Mouse (Mus musculus) liver, postnatal 0 days (tissue): ENCODE data around the gene Hmces. TPM values are rescaled to one million over a fixed set of nuclear protein-coding genes. Genes with fewer than 3 reads are reported as not detected.
"Not testable (repeated sequence)": the region's sequence is repeated elsewhere in the genome, so short reads cannot be mapped to it uniquely, and the experiment has no call there.

Source experiments
- ATAC-seq: fragments of 200-750 bp; cut with Nextera tagmentation; 2 replicates; pipeline ENCODE4 v1.8.0; 2017; ENCODE audit warnings: mild to moderate bottlenecking, moderate library complexity
- DNase-seq: peaks from one replicate; pipeline ENCODE4 v3.0.0-alpha.2; 2016
- H3K27ac ChIP-seq: fragments of 300-500 bp; sonication (generic); 2 replicates; pipeline ENCODE4 v1.5.1; 2014; ENCODE audit warnings: antibody characterized with exemption, moderate library complexity, mild to moderate bottlenecking, low read depth
- H3K27me3 ChIP-seq: fragments of 300-500 bp; sonication (generic); 2 replicates; pipeline ENCODE4 v1.6.1; 2014; ENCODE audit warnings: low read length, control low read depth, mixed read lengths; ENCODE audit not compliant: insufficient read depth
- H3K36me3 ChIP-seq: fragments of 300-500 bp; sonication (generic); replicated peaks from 2 replicates; pipeline ENCODE4 v1.6.1; 2014; ENCODE audit warnings: mild to moderate bottlenecking, control low read depth, low read length, moderate library complexity, mixed read lengths; ENCODE audit not compliant: insufficient read depth
- H3K4me1 ChIP-seq: fragments of 300-500 bp; sonication (generic); 2 replicates; pipeline ENCODE4 v1.6.1; 2014; ENCODE audit warnings: antibody characterized with exemption, mild to moderate bottlenecking, control low read depth; ENCODE audit not compliant: insufficient read depth
- H3K4me2 ChIP-seq: fragments of 300-500 bp; sonication (generic); 2 replicates; pipeline ENCODE4 v1.6.1; 2014; ENCODE audit warnings: low read depth, mild to moderate bottlenecking, low read length, moderate library complexity, mixed read lengths
- H3K4me3 ChIP-seq: fragments of 300-500 bp; sonication (generic); 2 replicates; pipeline ENCODE4 v1.5.1; 2014; ENCODE audit warnings: low read depth, low read length
- H3K9ac ChIP-seq: fragments of 300-500 bp; sonication (generic); replicated peaks from 2 replicates; pipeline ENCODE4 v1.6.1; 2014; ENCODE audit warnings: mild to moderate bottlenecking, moderate library complexity
- H3K9me3 ChIP-seq: fragments of 300-500 bp; sonication (generic); 2 replicates; pipeline ENCODE4 v1.6.1; 2016; ENCODE audit warnings: mild to moderate bottlenecking, control low read depth, low read length, mixed read lengths
- CTCF ChIP-seq: sonication (generic); IDR thresholded peaks from 2 replicates; pipeline ENCODE4 v1.5.1; 2016; ENCODE audit warnings: antibody characterized with exemption, low read depth
- EP300 ChIP-seq: IDR thresholded peaks from 2 replicates; pipeline ENCODE4 v1.6.1; 2016; ENCODE audit warnings: antibody characterized with exemption, low read depth, mild to moderate bottlenecking
- WGBS: fragments of 180-500 bp; shearing (Covaris S2); extraction: QIAGEN DNeasy Blood & Tissue Kit; methylation state at CpG from one replicate; pipeline ENCODE4 v1.1.7; 2014; ENCODE audit not compliant: insufficient replicate concordance; 5-methylcytosine and 5-hydroxymethylcytosine counted together
- polyA plus RNA-seq: library from polyadenylated mRNA; unstranded; fragments of >200 nt; fragmentation: Nextera tagmentation; extraction: Ambion mirVana; gene quantifications from 2 replicates; pipeline ENCODE4 v1.2.1, GENCODE M21; 2015

Hmces gene
- polyA plus RNA-seq, 1 experiment from 2014 or later = 12.5 TPM

DNA sequence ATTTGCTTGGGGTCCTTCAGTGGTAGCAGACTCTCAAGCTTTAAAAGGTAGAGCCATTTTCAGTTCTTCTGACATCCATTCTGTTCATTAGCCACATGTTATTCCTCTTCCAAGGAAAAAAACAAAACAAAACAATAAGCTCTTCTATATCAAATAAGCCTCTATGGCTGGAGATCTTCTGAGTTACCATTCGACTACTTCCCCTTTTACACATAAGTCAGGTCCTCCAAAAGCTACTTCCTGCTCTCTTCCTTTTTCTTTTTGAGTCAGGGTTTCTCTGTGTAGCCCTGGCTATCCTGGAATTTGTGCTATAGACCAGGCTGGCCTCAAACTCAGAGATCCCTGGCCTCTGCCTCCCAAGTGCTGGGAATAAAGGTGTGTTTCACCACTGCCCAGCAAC, 9.9 kb downstream of the Hmces start:
- H3K27me3 ChIP-seq = no peaks in the 10 kb centered on the region
- no peak overlapping the region for H3K4me2 ChIP-seq
- no peak for TF ChIP-seq EP300
- no peak for TF ChIP-seq CTCF
- H3K9me3 ChIP-seq = no peaks in the 10 kb centered on the region
- WGBS = 29% methylated on average over 1 of the region's 1 CpGs
- no peak overlapping the region for H3K9ac ChIP-seq
- no peaks in the 10 kb centered on the region for H3K4me1 ChIP-seq
- no peak overlapping the region for H3K4me3 ChIP-seq
- H3K27ac ChIP-seq = no peak overlapping the region
- H3K36me3 ChIP-seq = peaks cover 35% of the 10 kb centered on the region
- no peak for DNase-seq
- no peak for ATAC-seq

DNA sequence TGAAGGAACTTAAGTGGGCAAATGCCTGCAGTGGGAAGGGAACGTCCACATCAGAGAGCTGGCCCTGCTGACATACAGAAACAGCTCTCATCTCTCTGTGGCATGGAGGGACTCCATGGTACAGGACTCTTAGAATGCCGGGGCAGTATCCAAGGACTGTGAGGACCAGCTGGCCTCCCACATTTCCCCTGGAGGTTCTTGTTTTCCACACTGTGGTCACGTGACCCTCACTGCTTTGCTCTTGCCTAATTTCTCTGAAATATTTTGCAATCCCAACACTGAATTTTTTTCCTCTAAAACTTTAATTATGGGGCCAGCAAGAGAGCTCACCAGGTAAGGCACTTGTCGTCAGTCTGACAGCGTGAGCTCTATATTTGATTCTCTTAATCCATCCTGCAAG, 21.3 kb downstream of the Hmces start:
- TF ChIP-seq EP300 = no peak
- no peak for TF ChIP-seq CTCF
- Histone ChIP-seq H3K4me1 (peaks cover 2% of the 10 kb centered on the region; the same call in 1 of the 2 replicates), H3K4me2 (no peak overlapping the region), H3K27me3 (no peaks in the 10 kb centered on the region), H3K9ac (no peak overlapping the region), H3K4me3 (no peak overlapping the region), H3K9me3 (no peaks in the 10 kb centered on the region), H3K27ac (no peak overlapping the region), H3K36me3 (peaks cover 26% of the 10 kb centered on the region)
- ATAC-seq (no peak), DNase-seq (no peak)
- 59% methylated on average over 5 of the region's 5 CpGs for WGBS

DNA sequence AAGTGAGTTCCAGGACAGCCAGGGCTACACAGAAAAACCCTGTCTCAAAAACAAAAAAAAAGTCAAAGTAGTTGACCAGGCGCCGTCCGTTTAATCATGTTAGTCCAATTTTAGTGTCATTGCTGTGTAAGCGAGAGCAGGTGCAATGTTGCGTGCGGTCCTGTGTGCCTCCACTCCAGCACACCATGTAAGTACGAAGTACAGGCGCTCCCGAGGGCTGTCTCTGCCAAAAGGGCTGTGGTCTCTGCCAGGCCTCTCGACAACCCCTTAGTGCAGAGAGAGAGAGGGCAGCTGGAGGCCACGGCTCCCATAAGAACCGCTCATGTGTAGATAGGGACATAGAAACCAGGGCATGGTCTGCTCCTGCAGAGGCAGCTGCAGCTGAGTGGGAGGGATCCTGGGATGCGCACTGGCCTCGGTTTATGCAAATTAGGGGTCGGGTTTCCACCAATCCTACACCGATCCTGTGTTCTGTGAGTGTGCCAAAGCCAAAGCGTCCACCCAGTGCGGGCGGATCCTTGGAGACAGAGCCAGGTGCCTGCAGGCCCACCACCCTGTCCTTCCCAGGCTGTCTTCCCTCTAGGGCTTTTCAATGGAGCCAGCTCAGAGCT, 23.5 kb downstream of the Hmces start:
- Histone ChIP-seq H3K9ac (no peak overlapping the region), H3K4me1 (peaks cover 2% of the 10 kb centered on the region; the same call in 1 of the 2 replicates), H3K4me2 (no peak overlapping the region), H3K27ac (no peak overlapping the region), H3K9me3 (no peaks in the 10 kb centered on the region), H3K36me3 (peaks cover 17% of the 10 kb centered on the region), H3K4me3 (no peak overlapping the region), H3K27me3 (no peaks in the 10 kb centered on the region)
- WGBS = 71% methylated on average over 19 of the region's 19 CpGs
- no peak for TF ChIP-seq CTCF
- no peak for TF ChIP-seq EP300
- DNase-seq = peak; percentile 34
- ATAC-seq = peak; percentile 61

DNA sequence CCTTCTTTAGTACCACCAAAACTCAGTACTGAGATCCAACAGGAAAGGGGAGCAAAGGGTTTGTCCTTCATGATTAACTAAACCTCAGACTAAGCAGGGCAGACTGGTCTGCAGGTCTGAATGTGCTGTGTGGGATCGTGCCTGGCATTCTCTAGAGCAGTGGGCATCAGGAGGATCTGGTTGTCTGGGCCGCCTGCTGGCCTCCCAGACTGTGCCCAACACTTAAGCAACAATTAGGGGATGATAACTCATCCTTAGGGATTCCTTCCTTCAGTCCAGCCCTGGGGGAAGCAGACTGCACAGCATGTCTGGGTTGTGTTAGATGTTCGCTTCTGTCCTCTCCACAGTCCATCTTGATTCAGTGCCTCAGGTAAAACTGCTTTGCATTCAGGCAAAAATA, 25.2 kb downstream of the Hmces start:
- TF ChIP-seq EP300 (no peak), CTCF (no peak)
- Histone ChIP-seq H3K4me2 (no peak overlapping the region), H3K36me3 (peaks cover 17% of the 10 kb centered on the region), H3K4me1 (peaks cover 2% of the 10 kb centered on the region; the same call in 1 of the 2 replicates), H3K27me3 (no peaks in the 10 kb centered on the region), H3K27ac (no peak overlapping the region), H3K9me3 (no peaks in the 10 kb centered on the region), H3K4me3 (no peak overlapping the region), H3K9ac (no peak overlapping the region)
- ATAC-seq = no peak
- 79% methylated on average over 3 of the region's 3 CpGs for WGBS
- no peak for DNase-seq

DNA sequence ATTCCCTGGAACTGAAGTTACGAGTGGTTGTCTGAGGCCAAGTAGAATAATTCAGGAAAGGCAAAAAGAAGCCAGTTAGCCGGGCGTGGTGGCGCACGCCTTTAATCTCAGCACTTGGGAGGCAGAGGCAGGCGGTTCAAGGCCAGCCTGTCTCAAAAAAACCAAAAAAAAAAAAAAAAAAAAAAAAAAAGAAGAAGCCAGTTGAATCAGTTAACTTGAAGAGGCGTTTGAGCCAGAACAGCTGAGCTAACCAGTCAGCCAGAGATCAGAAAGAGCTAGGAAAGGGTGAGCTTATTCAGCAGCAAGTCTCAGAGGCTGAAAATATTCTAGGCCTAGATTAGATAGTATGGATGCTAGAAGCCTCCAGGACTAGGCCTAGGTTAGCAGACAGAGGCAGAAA, 28.4 kb downstream of the Hmces start:
- TF ChIP-seq EP300 (no peak), CTCF (no peak)
- no peaks in the 10 kb centered on the region for H3K9me3 ChIP-seq
- no peaks in the 10 kb centered on the region for H3K36me3 ChIP-seq
- no peak overlapping the region for H3K9ac ChIP-seq
- WGBS = 80% methylated on average over 7 of the region's 7 CpGs
- H3K4me2 ChIP-seq = no peak overlapping the region
- DNase-seq (no peak), ATAC-seq (no peak)
- H3K4me1 ChIP-seq = peaks cover 2% of the 10 kb centered on the region; the same call in 1 of the 2 replicates
- H3K27me3 ChIP-seq = no peaks in the 10 kb centered on the region
- H3K4me3 ChIP-seq = no peak overlapping the region
- H3K27ac ChIP-seq = no peak overlapping the region

DNA sequence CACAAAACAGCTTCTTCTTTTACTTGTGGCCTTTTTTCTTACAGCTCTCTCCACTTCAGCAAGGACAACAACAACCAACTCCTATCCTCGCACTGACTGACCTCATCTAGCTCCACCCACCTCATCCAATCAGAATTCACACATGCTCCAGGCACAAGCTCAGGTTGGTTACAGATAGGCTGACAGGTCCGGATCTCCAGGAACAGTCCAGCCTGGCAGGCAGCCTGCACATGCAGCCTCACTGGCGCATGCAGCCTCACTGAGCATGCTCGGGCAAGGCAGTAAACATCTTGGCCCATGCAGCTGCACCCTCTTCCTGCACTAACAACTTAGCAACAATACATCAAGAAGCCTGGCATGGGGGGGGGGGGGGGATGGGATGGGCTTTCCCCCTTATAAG, 48.7 kb downstream of the Hmces start:
- H3K27me3 ChIP-seq, H3K9me3 ChIP-seq, H3K36me3 ChIP-seq, ATAC-seq, H3K4me1 ChIP-seq, H3K4me2 ChIP-seq, H3K9ac ChIP-seq, H3K4me3 ChIP-seq, DNase-seq, H3K27ac ChIP-seq: not testable (repeated sequence)
- 80% methylated on average over 4 of the region's 4 CpGs for WGBS

DNA sequence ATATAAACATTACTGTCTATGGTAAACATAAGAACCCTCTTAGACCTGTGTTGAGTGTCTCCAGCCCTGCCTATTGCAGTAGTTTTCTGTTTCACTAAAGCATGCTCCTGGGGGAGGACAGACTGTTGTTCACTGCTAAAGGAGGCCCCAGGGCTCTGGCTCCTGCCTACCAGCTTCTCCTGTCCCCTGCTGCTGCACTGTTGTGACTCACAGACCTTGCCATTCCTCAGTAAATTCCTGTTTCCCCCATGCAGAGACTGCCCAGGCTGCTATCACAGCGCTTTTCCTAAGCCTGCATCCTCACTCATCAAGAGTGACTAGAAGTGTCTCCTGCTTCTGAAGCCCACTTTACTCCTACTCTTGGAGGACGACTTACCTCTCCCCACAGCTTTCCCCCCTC, 56.3 kb downstream of the Hmces start:
- Histone ChIP-seq H3K27me3 (no peaks in the 10 kb centered on the region), H3K4me2 (no peak overlapping the region), H3K9ac (no peak overlapping the region), H3K27ac (no peak overlapping the region), H3K4me3 (no peak overlapping the region), H3K36me3 (no peaks in the 10 kb centered on the region), H3K4me1 (no peaks in the 10 kb centered on the region), H3K9me3 (no peaks in the 10 kb centered on the region)
- no peak for ATAC-seq
- 33% methylated on average over 2 of the region's 2 CpGs for WGBS
- TF ChIP-seq EP300 (no peak), CTCF (no peak)
- no peak for DNase-seq
